Mouse (Mus musculus): ENCODE results near the gene 4930404H24Rik. TPM values are rescaled to one million over a fixed set of nuclear protein-coding genes. Genes with fewer than 3 reads are reported as not detected.

The 4930404H24Rik gene
- total RNA-seq, 2 experiments from 2014 or later = 7.1 TPM; not detected in 1

GRCm38 (mm10) chr2:153527580-153528531, 35.3 kb downstream of the 4930404H24Rik start:
- ATAC-seq (replicated peaks; ENCODE audit: low FRiP score, poor library complexity, severe bottlenecking) = no peak

- ATAC-seq (replicated peaks; ENCODE audit: low FRiP score, poor library complexity, severe bottlenecking) = no peak
Measured at GRCm38 (mm10) chr2:153528571-153529364, 36.2 kb downstream of the 4930404H24Rik start.

DNA sequence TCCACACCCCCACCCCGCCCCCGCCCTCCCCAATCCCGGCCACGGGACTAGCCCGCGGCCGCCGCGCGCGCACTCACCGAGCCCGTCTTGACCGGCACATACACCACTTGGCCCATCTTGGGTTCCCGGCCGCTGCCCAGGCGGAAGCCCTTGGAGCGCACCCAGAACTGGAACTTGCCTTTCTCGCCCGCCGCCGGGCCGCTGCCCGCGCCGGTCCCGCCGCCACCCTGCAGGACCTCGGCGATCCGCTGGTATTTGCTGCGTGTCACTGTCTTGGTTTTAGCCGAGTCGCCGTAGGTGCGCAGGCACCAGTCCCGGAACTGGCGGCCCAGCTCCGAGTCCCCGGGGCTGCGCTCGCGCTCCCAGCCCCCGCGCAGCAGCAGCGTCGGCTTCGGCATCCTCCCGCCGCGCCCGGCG, 36.8 kb downstream of the 4930404H24Rik start:
- ATAC-seq (replicated peaks; ENCODE audit: low FRiP score, poor library complexity, severe bottlenecking) = no peak

- ATAC-seq (replicated peaks; ENCODE audit: low FRiP score, poor library complexity, severe bottlenecking) = no peak
Measured at GRCm38 (mm10) chr2:153529931-153530766, 37.6 kb downstream of the 4930404H24Rik start, which contains the start of gene Nol4l. TSS of gene Nol4l (minus strand) at chr2:153529971.

GRCm38 (mm10) chr2:153530948-153531347, 38.4 kb downstream of the 4930404H24Rik start:
- no peak for ATAC-seq (replicated peaks; ENCODE audit: low FRiP score, poor library complexity, severe bottlenecking)

- no peak for ATAC-seq (replicated peaks; ENCODE audit: low FRiP score, poor library complexity, severe bottlenecking)
Measured at GRCm38 (mm10) chr2:153533981-153534380, 41.4 kb downstream of the 4930404H24Rik start.

DNA sequence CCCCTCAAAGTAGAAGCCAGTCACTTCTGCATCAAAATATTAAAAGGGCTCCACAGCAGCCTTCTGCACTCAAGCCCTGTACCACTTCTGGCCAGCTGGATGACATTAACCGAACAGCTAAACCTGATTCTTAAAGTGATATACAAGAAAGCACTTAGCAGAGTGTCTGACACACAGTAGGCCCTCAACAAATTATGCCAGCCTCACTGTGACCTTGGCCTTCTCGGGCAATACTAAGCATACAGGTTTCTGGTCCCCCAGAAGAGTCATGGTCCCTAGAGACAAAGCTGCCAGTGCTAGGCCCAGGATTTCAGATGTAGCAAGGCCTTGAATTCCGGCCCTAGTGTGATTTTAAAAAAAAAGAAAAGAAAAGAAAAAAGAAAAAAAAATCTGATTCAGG, 46.3 kb downstream of the 4930404H24Rik start:
- no peak for ATAC-seq (replicated peaks; ENCODE audit: low FRiP score, poor library complexity, severe bottlenecking)

- ATAC-seq (replicated peaks; ENCODE audit: low FRiP score, poor library complexity, severe bottlenecking) = no peak
Measured at GRCm38 (mm10) chr2:153542936-153543668, 50.5 kb downstream of the 4930404H24Rik start.

Other genes starting within 250 kb of the 4930404H24Rik start
- gene Kif3b, start 201.4 kb upstream of the 4930404H24Rik start, total RNA-seq (2015; ENCODE audit: low replicate concordance) = 2.9 and 6.5 TPM in 2 replicates
- 5.4 and 5.7 TPM in 2 replicates for gene Kif3b, start 201.4 kb upstream of the 4930404H24Rik start, total RNA-seq (2017; ENCODE audit: low replicate concordance)
- gene Asxl1, start 147.0 kb upstream of the 4930404H24Rik start, total RNA-seq (2015; ENCODE audit: low replicate concordance) = 10.8 and 17.1 TPM in 2 replicates
- gene Asxl1, start 147.0 kb upstream of the 4930404H24Rik start, total RNA-seq (2017; ENCODE audit: low replicate concordance) = 14.7 and 18.5 TPM in 2 replicates
- gene Nol4l, start 37.2 kb downstream of the 4930404H24Rik start, total RNA-seq (2015; ENCODE audit: low replicate concordance) = 2.7 and 6.1 TPM in 2 replicates
- 1.8 and 4.3 TPM in 2 replicates for gene Nol4l, start 37.2 kb downstream of the 4930404H24Rik start, total RNA-seq (2017; ENCODE audit: low replicate concordance)
- gene Commd7, start 140.0 kb downstream of the 4930404H24Rik start, total RNA-seq (2015; ENCODE audit: low replicate concordance) = 9.2 and 18.8 TPM in 2 replicates
- 2.4 and 4.3 TPM in 2 replicates for gene Commd7, start 140.0 kb downstream of the 4930404H24Rik start, total RNA-seq (2017; ENCODE audit: low replicate concordance)
- 1.5 and 2.3 TPM in 2 replicates for gene Dnmt3b, start 156.7 kb downstream of the 4930404H24Rik start, total RNA-seq (2015; ENCODE audit: low replicate concordance)
- 0.94 and 4.0 TPM in 2 replicates for gene Dnmt3b, start 156.7 kb downstream of the 4930404H24Rik start, total RNA-seq (2017; ENCODE audit: low replicate concordance)
- not detected in 2 replicates for gene Dnmt3c, start 203.9 kb downstream of the 4930404H24Rik start, total RNA-seq (2015; ENCODE audit: low replicate concordance)
- gene Dnmt3c, start 203.9 kb downstream of the 4930404H24Rik start, total RNA-seq (2017; ENCODE audit: low replicate concordance) = not detected in 2 replicates
- 40.5 and 93.4 TPM in 2 replicates for gene Mapre1, start 248.5 kb downstream of the 4930404H24Rik start, total RNA-seq (2015; ENCODE audit: low replicate concordance)
- 24.1 and 38.3 TPM in 2 replicates for gene Mapre1, start 248.5 kb downstream of the 4930404H24Rik start, total RNA-seq (2017; ENCODE audit: low replicate concordance)